Mouse (Mus musculus): ENCODE results near the gene Rpl34.

Rpl34 gene

GRCm38 (mm10) chr3:130712891-130713290 is 17.3 kb downstream of the Rpl34 start:
- no peak for DNase-seq (ENCODE audit: low spot score in 2 of 2)

GRCm38 (mm10) chr3:130710103-130710502 is 20.1 kb downstream of the Rpl34 start:
- no peak for DNase-seq (ENCODE audit: low spot score in 2 of 2)

- DNase-seq (ENCODE audit: low spot score in 2 of 2) = peak; percentile 92 to 95
Observed at GRCm38 (mm10) chr3:130708967-130709924, 21.0 kb downstream of the Rpl34 start, which contains the start of gene Ostc. Gene Ostc (minus strand): TSS chr3:130709444.

GRCm38 (mm10) chr3:130708529-130708928 is 21.7 kb downstream of the Rpl34 start:
- no peak for DNase-seq (ENCODE audit: low spot score in 2 of 2)

- no peak for DNase-seq (ENCODE audit: low spot score in 2 of 2)
Observed at GRCm38 (mm10) chr3:130702289-130702688, 27.9 kb downstream of the Rpl34 start.

- DNase-seq (ENCODE audit: low spot score in 2 of 2) = no peak
Observed at GRCm38 (mm10) chr3:130697622-130698021, 32.6 kb downstream of the Rpl34 start.

- no peak for DNase-seq (ENCODE audit: low spot score in 2 of 2)
Observed at GRCm38 (mm10) chr3:130694705-130695104, 35.5 kb downstream of the Rpl34 start.

- DNase-seq (ENCODE audit: low spot score in 2 of 2) = no peak
Observed at GRCm38 (mm10) chr3:130694041-130694593, 36.1 kb downstream of the Rpl34 start.

GRCm38 (mm10) chr3:130691596-130692170 is 38.5 kb downstream of the Rpl34 start:
- no peak for DNase-seq (ENCODE audit: low spot score in 2 of 2)

- no peak for DNase-seq (ENCODE audit: low spot score in 2 of 2)
Observed at GRCm38 (mm10) chr3:130690834-130691595, 39.2 kb downstream of the Rpl34 start.

GRCm38 (mm10) chr3:130689630-130690029 is 40.6 kb downstream of the Rpl34 start:
- peak; percentile 94 for DNase-seq (ENCODE audit: low spot score in 2 of 2)

GRCm38 (mm10) chr3:130687051-130687450 is 43.1 kb downstream of the Rpl34 start:
- no peak for DNase-seq (ENCODE audit: low spot score in 2 of 2)

GRCm38 (mm10) chr3:130685014-130685366 is 45.2 kb downstream of the Rpl34 start:
- DNase-seq (ENCODE audit: low spot score in 2 of 2) = no peak

- no peak for DNase-seq (ENCODE audit: low spot score in 2 of 2)
Observed at GRCm38 (mm10) chr3:130684276-130685013, 45.8 kb downstream of the Rpl34 start.

- DNase-seq (ENCODE audit: low spot score in 2 of 2) = no peak
Observed at GRCm38 (mm10) chr3:130683836-130684235, 46.4 kb downstream of the Rpl34 start.

GRCm38 (mm10) chr3:130682183-130682582 is 48.0 kb downstream of the Rpl34 start:
- no peak for DNase-seq (ENCODE audit: low spot score in 2 of 2)

GRCm38 (mm10) chr3:130681226-130681625 is 49.0 kb downstream of the Rpl34 start:
- DNase-seq (ENCODE audit: low spot score in 2 of 2) = no peak

- DNase-seq (ENCODE audit: low spot score in 2 of 2) = no peak
Observed at GRCm38 (mm10) chr3:130677671-130678460, 52.3 kb downstream of the Rpl34 start.

Data from right cerebral cortex, adult 2 months (tissue).